Mouse (Mus musculus) layer of hippocampus, postnatal 36 days (tissue): ENCODE measurements around the gene Iqce. TPM values are rescaled to one million over a fixed set of nuclear protein-coding genes. Genes with fewer than 3 reads are reported as not detected.
A peak's percentile ranks its signal among the peaks of the same experiment; 100 is the strongest.

Experiments used
- DNase-seq, 2 experiments: peaks; one replicate each; pipeline ENCODE4 v3.0.0; 2022
- total RNA-seq, 2 experiments: library from RNA; stranded (reverse); gene quantifications; 2 replicates each; pipeline ENCODE4 v1.2.3; 2021

The Iqce gene
- total RNA-seq, 2 experiments from 2014 or later, result 48.7 to 66.2 TPM

- DNase-seq, result no peak
Observed at GRCm38 (mm10) chr5:140637989-140638388, 64.2 kb downstream of the Iqce start.

GRCm38 (mm10) chr5:140637058-140637410, 65.1 kb downstream of the Iqce start:
- DNase-seq, result peak; percentile 65 to 78

- no peak for DNase-seq
Observed at GRCm38 (mm10) chr5:140636316-140637057, 65.7 kb downstream of the Iqce start.

- no peak for DNase-seq
Observed at GRCm38 (mm10) chr5:140634798-140635722, 67.1 kb downstream of the Iqce start.

- no peak for DNase-seq
Observed at GRCm38 (mm10) chr5:140633432-140633831, 68.7 kb downstream of the Iqce start.

- DNase-seq, result no peak
Observed at GRCm38 (mm10) chr5:140628995-140629394, 73.2 kb downstream of the Iqce start.

- no peak for DNase-seq
Observed at GRCm38 (mm10) chr5:140627580-140627979, 74.6 kb downstream of the Iqce start.

GRCm38 (mm10) chr5:140624961-140625360, 77.2 kb downstream of the Iqce start:
- no peak for DNase-seq

GRCm38 (mm10) chr5:140624238-140624637, 77.9 kb downstream of the Iqce start:
- no peak for DNase-seq

GRCm38 (mm10) chr5:140623791-140624190, 78.4 kb downstream of the Iqce start:
- no peak for DNase-seq

GRCm38 (mm10) chr5:140622978-140623670, 79.1 kb downstream of the Iqce start:
- DNase-seq, result no peak

- DNase-seq, result no peak
Observed at GRCm38 (mm10) chr5:140621517-140621916, 80.7 kb downstream of the Iqce start.

GRCm38 (mm10) chr5:140621092-140621491, 81.1 kb downstream of the Iqce start:
- DNase-seq, result no peak

- no peak for DNase-seq
Observed at GRCm38 (mm10) chr5:140619895-140620736, 82.1 kb downstream of the Iqce start.

- peak; percentile 66 to 69 for DNase-seq
Observed at GRCm38 (mm10) chr5:140619151-140619771, 82.9 kb downstream of the Iqce start.

- DNase-seq, result peak in 1 of 2 experiments; percentile 49
Observed at GRCm38 (mm10) chr5:140617714-140618113, 84.5 kb downstream of the Iqce start.

- no peak for DNase-seq
Observed at GRCm38 (mm10) chr5:140616691-140617090, 85.5 kb downstream of the Iqce start.

- DNase-seq, result no peak
Observed at GRCm38 (mm10) chr5:140616110-140616503, 86.1 kb downstream of the Iqce start.

- no peak for DNase-seq
Observed at GRCm38 (mm10) chr5:140615321-140616109, 86.7 kb downstream of the Iqce start.

GRCm38 (mm10) chr5:140614837-140615236, 87.3 kb downstream of the Iqce start:
- DNase-seq, result no peak

- DNase-seq, result no peak
Observed at GRCm38 (mm10) chr5:140614141-140614540, 88.0 kb downstream of the Iqce start.
